Comparison of ENCODE assay signal across 15 mouse cellular contexts in genomic region chr2:157411151-157411693, GRCm38 (mm10). TPM values are rescaled to one million over a fixed set of nuclear protein-coding genes. Genes with fewer than 3 reads are reported as not detected.
DNase-seq lines count a peak whose midpoint lies in the region; ATAC-seq and TF ChIP-seq lines count a peak whose summit lies in the region.
"Had no signal": no experiment of that assay in that cellular context is flagged by ENCODE, and none has a peak within 500 bp of the region (broad histone marks: within the 10 kb centered on the region; RNA-seq: fewer than 3 reads in every experiment).

No protein-coding gene starts in this region.

- H3K4me3 ChIP-seq in heart, embryonic 16.5 days (ENCODE audit: low read length): no peak overlapping the region
- no peak overlapping the region for H3K4me3 ChIP-seq in heart, embryonic 12.5 days
- no peak overlapping the region for H3K4me3 ChIP-seq in hindbrain, postnatal 0 days (ENCODE audit: low read length)
- H3K4me3 ChIP-seq: forebrain, embryonic 12.5 days; heart, adult 2 months; limb, embryonic 13.5 days had no signal

- H3K9me3 ChIP-seq in heart, embryonic 16.5 days (replicated peaks; ENCODE audit: control insufficient read depth, low read length): no peaks in the 10 kb centered on the region
- no peaks in the 10 kb centered on the region for H3K9me3 ChIP-seq in heart, embryonic 12.5 days (replicated peaks)
- H3K9me3 ChIP-seq in hindbrain, postnatal 0 days (ENCODE audit: low read length): no peaks in the 10 kb centered on the region
- H3K9me3 ChIP-seq: forebrain, embryonic 12.5 days; limb, embryonic 13.5 days had no signal

- no peak overlapping the region for H3K4me2 ChIP-seq in heart, embryonic 16.5 days (ENCODE audit: low read depth, low read length)
- no peak overlapping the region for H3K4me2 ChIP-seq in heart, embryonic 12.5 days
- H3K4me2 ChIP-seq in hindbrain, postnatal 0 days (ENCODE audit: low read depth, low read length): no peak overlapping the region
- H3K4me2 ChIP-seq: forebrain, embryonic 12.5 days; hindbrain, embryonic 14.5 days; limb, embryonic 13.5 days had no signal

- no peaks in the 10 kb centered on the region for H3K36me3 ChIP-seq in heart, embryonic 16.5 days (ENCODE audit: control insufficient read depth, insufficient read depth)
- no peaks in the 10 kb centered on the region for H3K36me3 ChIP-seq in heart, embryonic 12.5 days
- no peaks in the 10 kb centered on the region for H3K36me3 ChIP-seq in hindbrain, postnatal 0 days (ENCODE audit: insufficient read depth, low read length)
- H3K36me3 ChIP-seq: forebrain, embryonic 12.5 days; limb, embryonic 13.5 days had no signal

- ATAC-seq in heart, embryonic 16.5 days (replicated peaks; ENCODE audit: extremely low read depth, insufficient read depth, low FRiP score): 0 out of 2 replicates have a peak, but pooled peaks have one; percentile 41
- ATAC-seq in heart, embryonic 12.5 days (ENCODE audit: insufficient number of reproducible peaks, low FRiP score): no peak
- no peak for ATAC-seq in hindbrain, postnatal 0 days

- no peaks in the 10 kb centered on the region for H3K27me3 ChIP-seq in heart, embryonic 16.5 days (ENCODE audit: control insufficient read depth, insufficient read depth, low read length)
- no peaks in the 10 kb centered on the region for H3K27me3 ChIP-seq in heart, embryonic 12.5 days (replicated peaks)
- no peaks in the 10 kb centered on the region for H3K27me3 ChIP-seq in hindbrain, postnatal 0 days (ENCODE audit: insufficient read depth, low read length)
- H3K27me3 ChIP-seq: forebrain, embryonic 12.5 days; limb, embryonic 13.5 days had no signal

- DNase-seq in 3134 (ENCODE audit: extremely low read depth, insufficient read length, low spot score) (peak; percentile 81), ES-CJ7 (ENCODE audit: low read depth, low spot score) (peak; percentile 59)
- peak; percentile 47 for DNase-seq in lung, postnatal 10 days
- no peak for DNase-seq in cerebellum, adult 18-20 months
- DNase-seq in hindbrain, postnatal 0 days (ENCODE audit: low spot score): no peak
- DNase-seq: adrenal gland, postnatal 25 days; kidney, adult 8-10 months; kidney, postnatal 4 days; right cerebral cortex, postnatal 14 days had no signal

- WGBS in heart, embryonic 16.5 days: 68% methylated on average over 6 of the region's 6 CpGs
- WGBS in heart, embryonic 12.5 days: 67% methylated on average over 6 of the region's 6 CpGs
- WGBS in hindbrain, postnatal 0 days: 96% methylated on average over 6 of the region's 6 CpGs

- H3K4me1 ChIP-seq in heart, embryonic 16.5 days (ENCODE audit: control insufficient read depth, insufficient read depth, low read length): peaks cover 3% of the 10 kb centered on the region; the same call in 1 of the 2 replicates
- H3K4me1 ChIP-seq in heart, embryonic 12.5 days (replicated peaks): 0 out of 2 replicates have a peak, but pooled peaks cover 4% of the 10 kb centered on the region
- no peaks in the 10 kb centered on the region for H3K4me1 ChIP-seq in hindbrain, postnatal 0 days (ENCODE audit: insufficient read depth, low read length)
- H3K4me1 ChIP-seq: limb, embryonic 13.5 days had no signal

- TF ChIP-seq CTCF in hindbrain, postnatal 0 days (IDR thresholded peaks at IDR 0.05; ENCODE audit: low read depth): no peak

- no peak overlapping the region for H3K27ac ChIP-seq in heart, embryonic 16.5 days (ENCODE audit: low read length)
- no peak overlapping the region for H3K27ac ChIP-seq in heart, embryonic 12.5 days (ENCODE audit: poor library complexity, severe bottlenecking)
- H3K27ac ChIP-seq in hindbrain, postnatal 0 days: no peak overlapping the region
- H3K27ac ChIP-seq: forebrain, embryonic 12.5 days; heart, adult 2 months; hindbrain, embryonic 14.5 days; limb, embryonic 13.5 days had no signal

- no peak overlapping the region for H3K9ac ChIP-seq in heart, embryonic 16.5 days (ENCODE audit: low read length)
- no peak overlapping the region for H3K9ac ChIP-seq in heart, embryonic 12.5 days
- H3K9ac ChIP-seq in hindbrain, postnatal 0 days (replicated peaks; ENCODE audit: low read length): no peak overlapping the region
- H3K9ac ChIP-seq: forebrain, embryonic 12.5 days; hindbrain, embryonic 14.5 days; limb, embryonic 13.5 days had no signal

RNA-seq across cellular contexts. Expression of gene Src, which starts 7.0 kb away (rescaled TPM):
- 5.7 and 6.9 TPM in 2 replicates for polyA plus RNA-seq in heart, embryonic 16.5 days (2015; fragmentation: Nextera tagmentation; extraction: Ambion mirVana)
- 10.9 and 13.4 TPM in 2 replicates for polyA plus RNA-seq in heart, embryonic 12.5 days (2016; fragmentation: Nextera tagmentation; extraction: Ambion mirVana)
- 133 and 134 TPM in 2 replicates for total RNA-seq in hindbrain, postnatal 0 days (2014; rRNA removed)
- 23.2 and 25.4 TPM in 2 replicates for polyA plus RNA-seq in hindbrain, postnatal 0 days (2015; fragmentation: Nextera tagmentation; extraction: Ambion mirVana)

RNA-seq across cellular contexts. Expression of gene Manbal, which starts 43.8 kb away (rescaled TPM):
- polyA plus RNA-seq in heart, embryonic 16.5 days (2015; fragmentation: Nextera tagmentation; extraction: Ambion mirVana): 54.0 and 61.7 TPM in 2 replicates
- 53.5 and 56.4 TPM in 2 replicates for polyA plus RNA-seq in heart, embryonic 12.5 days (2016; fragmentation: Nextera tagmentation; extraction: Ambion mirVana)
- 69.6 and 74.4 TPM in 2 replicates for total RNA-seq in hindbrain, postnatal 0 days (2014; rRNA removed)
- 133 and 135 TPM in 2 replicates for polyA plus RNA-seq in hindbrain, postnatal 0 days (2015; fragmentation: Nextera tagmentation; extraction: Ambion mirVana)

Comparison
In these comparisons a context has a peak if more than half of its experiments do, and no peak if none do; other contexts are left out.
1. DNase-seq: peak in 3134 (single experiment), ES-CJ7 (single experiment) and lung, postnatal 10 days (single experiment); none in cerebellum, adult 18-20 months (0 of 2) and hindbrain, postnatal 0 days (single experiment).